Mouse (Mus musculus) skeletal muscle tissue, adult 2 months (tissue): ENCODE measurements around the gene Atp6ap2.
"Not testable (repeated sequence)": the region's sequence is repeated elsewhere in the genome, so short reads cannot be mapped to it uniquely, and the experiment has no call there.

Experiments used
- DNase-seq: peaks from one replicate; pipeline ENCODE4 v3.0.0-alpha.2; 2012; ENCODE audit warnings: low read depth, low spot score

Atp6ap2 gene

GRCm38 (mm10) chrX:12587192-12587957, at the start of gene Atp6ap2:
Gene Atp6ap2 (plus strand): TSS chrX:12587801.
- DNase-seq, result peak; percentile 95

- no peak for DNase-seq
Measured at GRCm38 (mm10) chrX:12544417-12544816, 43.2 kb upstream of the Atp6ap2 start.

GRCm38 (mm10) chrX:12557086-12557485, 30.5 kb upstream of the Atp6ap2 start:
- DNase-seq, result no peak

- no peak for DNase-seq
Measured at GRCm38 (mm10) chrX:12571407-12571806, 16.2 kb upstream of the Atp6ap2 start.

GRCm38 (mm10) chrX:12577936-12578335, 9.7 kb upstream of the Atp6ap2 start:
- no peak for DNase-seq

- no peak for DNase-seq
Measured at GRCm38 (mm10) chrX:12578339-12578868, 9.2 kb upstream of the Atp6ap2 start.

GRCm38 (mm10) chrX:12583261-12583660, 4.3 kb upstream of the Atp6ap2 start:
- DNase-seq, result no peak

- no peak for DNase-seq
Measured at GRCm38 (mm10) chrX:12587958-12588355, 356 bp downstream of the Atp6ap2 start.

GRCm38 (mm10) chrX:12591401-12591943, 3.9 kb downstream of the Atp6ap2 start:
- no peak for DNase-seq

GRCm38 (mm10) chrX:12592011-12592410, 4.4 kb downstream of the Atp6ap2 start:
- DNase-seq, result no peak

GRCm38 (mm10) chrX:12593824-12594223, 6.2 kb downstream of the Atp6ap2 start:
- DNase-seq, result no peak

GRCm38 (mm10) chrX:12610541-12610940, 22.9 kb downstream of the Atp6ap2 start:
- DNase-seq, result not testable (repeated sequence)

GRCm38 (mm10) chrX:12611211-12611610, 23.6 kb downstream of the Atp6ap2 start:
- no peak for DNase-seq

GRCm38 (mm10) chrX:12612360-12612759, 24.8 kb downstream of the Atp6ap2 start:
- not testable (repeated sequence) for DNase-seq

- no peak for DNase-seq
Measured at GRCm38 (mm10) chrX:12625131-12625530, 37.5 kb downstream of the Atp6ap2 start.

GRCm38 (mm10) chrX:12644976-12645375, 57.4 kb downstream of the Atp6ap2 start:
- no peak for DNase-seq

- DNase-seq, result no peak
Measured at GRCm38 (mm10) chrX:12645531-12646304, 58.1 kb downstream of the Atp6ap2 start.

- no peak for DNase-seq
Measured at GRCm38 (mm10) chrX:12651906-12652305, 64.3 kb downstream of the Atp6ap2 start.

GRCm38 (mm10) chrX:12653879-12654278, 66.3 kb downstream of the Atp6ap2 start:
- no peak for DNase-seq
